Mouse (Mus musculus) myocyte (in vitro differentiated cells): ENCODE results near the gene Mnx1.

Source experiments
- E2F4 ChIP-seq: IDR thresholded peaks from one replicate; pipeline ENCODE4 v1.6.1; 2011; ENCODE audit warnings: mild to moderate bottlenecking, control low read depth, moderate library complexity; ENCODE audit not compliant: insufficient read depth
- MAX ChIP-seq: IDR thresholded peaks from one replicate; pipeline ENCODE4 v1.6.1; 2011; ENCODE audit warnings: low read depth, mild to moderate bottlenecking, control low read depth
- POLR2A ChIP-seq: IDR thresholded peaks from one replicate; pipeline ENCODE4 v1.6.1; 2011; ENCODE audit warnings: low read depth, mild to moderate bottlenecking, control low read depth, moderate library complexity; ENCODE audit not compliant: insufficient read length
- TCF12 ChIP-seq: IDR thresholded peaks from one replicate; pipeline ENCODE4 v1.6.1; 2011; ENCODE audit warnings: mild to moderate bottlenecking, control low read depth; ENCODE audit not compliant: poor library complexity, insufficient read depth, severe bottlenecking
- USF1 ChIP-seq: IDR thresholded peaks from one replicate; pipeline ENCODE4 v1.6.1; 2011; ENCODE audit warnings: low read depth, mild to moderate bottlenecking, control low read depth, moderate library complexity

DNA sequence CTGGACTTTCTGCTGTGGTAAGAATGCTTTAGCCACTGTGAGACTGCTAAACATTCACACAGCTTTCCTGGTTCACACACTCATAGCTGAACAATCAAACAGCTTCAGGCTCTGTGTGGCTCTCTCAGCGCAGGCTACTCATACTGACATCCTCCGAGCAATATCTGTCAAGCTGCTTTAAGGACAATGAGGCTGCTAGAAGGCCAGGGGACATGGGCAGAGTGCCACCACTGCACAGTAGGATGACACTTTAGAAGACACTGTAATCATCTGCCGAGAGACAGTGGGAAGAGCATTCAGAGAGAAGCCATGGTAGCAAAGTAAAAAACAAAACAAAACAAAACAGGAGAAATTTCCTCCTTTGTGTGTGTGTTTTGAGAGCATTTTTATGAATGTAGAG, 37.6 kb upstream of the Mnx1 start:
- TF ChIP-seq POLR2A (no peak), TCF12 (no peak), MAX (no peak), E2F4 (no peak), USF1 (no peak)
